Mouse (Mus musculus) kidney, adult 2 months (tissue): Measurements from ENCODE around the gene Olfr1364.

Source experiments
- CTCF ChIP-seq: fragments of 200-500 bp; conservative IDR thresholded peaks from 2 replicates; pipeline ENCODE4 v1.5.1; 2011; ENCODE audit warnings: low read depth, mild to moderate bottlenecking, control low read depth, low read length, moderate library complexity, mixed read lengths; ENCODE audit not compliant: insufficient read depth, insufficient read length
- POLR2A ChIP-seq: fragments of 200-500 bp; IDR thresholded peaks from one replicate; pipeline ENCODE4 v1.6.1; 2011; ENCODE audit warnings: low read depth, low read length, control low read depth

- TF ChIP-seq POLR2A (no peak), CTCF (no peak)
Observed at GRCm38 (mm10) chr13:21591618-21592017, 10.1 kb upstream of the Olfr1364 start.
